Mouse (Mus musculus) testis, adult 2 months (tissue): Measurements from ENCODE around the gene Zkscan4. TPM values are rescaled to one million over a fixed set of nuclear protein-coding genes. Genes with fewer than 3 reads are reported as not detected.
"Not testable (repeated sequence)": the region's sequence is repeated elsewhere in the genome, so short reads cannot be mapped to it uniquely, and the experiment has no call there.

ENCODE experiments used
- H3K27ac ChIP-seq: fragments of 200-500 bp; 2 replicates; pipeline ENCODE4 v1.5.1; 2012; ENCODE audit warnings: low read depth, low read length; ENCODE audit not compliant: control insufficient read depth, insufficient read depth
- H3K27me3 ChIP-seq: fragments of 200-500 bp; 2 replicates; pipeline ENCODE4 v1.6.1; 2012; ENCODE audit warnings: mild to moderate bottlenecking, low read length, moderate library complexity; ENCODE audit not compliant: control insufficient read depth, insufficient read depth
- H3K36me3 ChIP-seq: fragments of 200-500 bp; 2 replicates; pipeline ENCODE4 v1.6.1; 2012; ENCODE audit warnings: mild to moderate bottlenecking, low read length; ENCODE audit not compliant: control insufficient read depth, insufficient read depth
- H3K4me1 ChIP-seq: fragments of 200-500 bp; 2 replicates; pipeline ENCODE4 v1.6.1; 2012; ENCODE audit warnings: low read length; ENCODE audit not compliant: control insufficient read depth, insufficient read depth
- H3K4me3 ChIP-seq: fragments of 200-500 bp; 2 replicates; pipeline ENCODE4 v1.5.1; 2012; ENCODE audit warnings: low read depth, mild to moderate bottlenecking, low read length, moderate library complexity, mixed read lengths; ENCODE audit not compliant: control insufficient read depth
- CTCF ChIP-seq: fragments of 200-500 bp; IDR thresholded peaks from 2 replicates; pipeline ENCODE4 v1.5.1; 2012; ENCODE audit warnings: low read depth, mild to moderate bottlenecking, inconsistent platforms, low read length, moderate library complexity; ENCODE audit not compliant: control insufficient read depth, insufficient read depth, insufficient replicate concordance
- POLR2A ChIP-seq: fragments of 200-500 bp; IDR thresholded peaks from 2 replicates; pipeline ENCODE4 v1.6.1; 2012; ENCODE audit warnings: low read depth, mild to moderate bottlenecking, inconsistent platforms, low read length, moderate library complexity; ENCODE audit not compliant: control insufficient read depth
- polyA plus RNA-seq: library from polyadenylated mRNA; depleted of rRNA; stranded (reverse); fragments of >200 nt; gene quantifications from 2 replicates; pipeline ENCODE4 v1.2.3, GENCODE M21; 2012; rRNA removed

Gene Zkscan4
- 0.18 and 0.23 TPM in 2 replicates for polyA plus RNA-seq

DNA sequence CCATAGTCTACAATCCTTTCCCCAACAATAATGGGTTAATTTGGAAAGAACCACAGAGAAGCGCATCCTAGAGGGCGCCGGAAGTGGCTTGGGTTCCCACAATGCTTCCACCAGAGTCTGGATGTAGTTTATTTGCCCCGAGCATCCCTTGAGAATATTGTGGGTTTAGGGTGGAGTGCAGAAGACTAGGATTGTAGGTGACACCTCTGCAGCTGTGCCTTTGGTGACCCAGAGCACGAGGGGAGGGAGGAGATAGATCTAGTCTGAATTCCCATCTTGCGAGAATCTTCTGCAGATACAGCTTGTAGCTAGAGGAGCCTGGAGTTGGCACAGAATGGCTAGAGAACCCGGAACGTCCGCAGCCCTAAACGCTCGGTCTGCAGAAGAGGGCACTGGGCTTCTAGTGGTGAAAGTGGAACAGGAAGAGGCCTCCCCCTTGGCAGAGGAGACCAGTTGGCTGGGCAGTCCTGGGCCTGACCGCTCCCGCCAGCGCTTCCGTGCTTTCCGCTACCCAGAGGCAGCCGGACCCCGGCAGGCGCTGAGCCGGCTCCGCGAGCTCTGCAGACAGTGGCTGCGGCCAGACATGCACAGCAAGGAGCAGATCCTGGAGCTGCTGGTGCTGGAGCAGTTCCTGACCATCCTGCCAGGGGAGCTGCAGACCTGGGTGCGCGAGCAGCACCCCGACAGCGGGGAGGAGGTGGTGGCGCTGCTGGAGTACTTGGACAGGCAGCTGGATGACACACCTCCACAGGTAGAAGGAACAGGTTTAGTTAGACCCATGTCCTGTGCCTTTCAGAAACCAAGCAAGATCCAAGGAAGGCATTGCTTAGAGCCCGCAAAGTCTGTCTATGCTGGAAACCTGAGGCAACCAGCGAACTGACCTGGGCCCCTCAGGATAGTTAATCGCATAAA lies at the start of gene Zkscan4, which contains the start of gene Gm10065:
Gene Zkscan4 (plus strand): TSS at position 149 of the 912 bp plus-strand sequence.
Gene Gm10065 (minus strand): TSS at position 683 of the 912 bp plus-strand sequence.
- Histone ChIP-seq H3K27ac (peak within 1 kb of the TSS; percentile 75), H3K4me3 (peak within 1 kb of the TSS; percentile 83)
- H3K4me1 ChIP-seq, H3K36me3 ChIP-seq, H3K27me3 ChIP-seq: not testable (repeated sequence)

DNA sequence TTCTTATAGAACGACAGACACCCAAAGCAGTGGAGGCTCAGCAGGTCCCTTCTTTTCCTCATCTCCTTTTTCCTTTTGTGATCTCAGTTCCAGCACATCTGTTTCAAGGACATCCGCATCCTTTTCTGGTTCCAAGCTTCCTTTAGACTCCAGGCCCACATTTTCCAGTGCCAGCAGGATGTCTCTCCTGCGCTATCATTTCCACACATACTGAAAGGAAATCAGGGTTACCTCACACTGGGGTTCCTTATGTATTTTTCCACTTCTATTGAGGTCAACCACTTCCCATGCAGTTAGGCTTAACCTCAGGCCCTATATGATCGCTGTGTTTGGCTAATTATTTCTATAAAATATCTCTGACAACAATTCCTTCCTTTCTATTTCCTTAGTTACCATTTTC lies 43.2 kb upstream of the Zkscan4 start:
- Histone ChIP-seq H3K4me1 (no peaks in the 10 kb centered on the region), H3K27me3 (no peaks in the 10 kb centered on the region), H3K36me3 (no peaks in the 10 kb centered on the region), H3K27ac (no peak overlapping the region), H3K4me3 (no peak overlapping the region)
- TF ChIP-seq POLR2A (no peak), CTCF (no peak)

DNA sequence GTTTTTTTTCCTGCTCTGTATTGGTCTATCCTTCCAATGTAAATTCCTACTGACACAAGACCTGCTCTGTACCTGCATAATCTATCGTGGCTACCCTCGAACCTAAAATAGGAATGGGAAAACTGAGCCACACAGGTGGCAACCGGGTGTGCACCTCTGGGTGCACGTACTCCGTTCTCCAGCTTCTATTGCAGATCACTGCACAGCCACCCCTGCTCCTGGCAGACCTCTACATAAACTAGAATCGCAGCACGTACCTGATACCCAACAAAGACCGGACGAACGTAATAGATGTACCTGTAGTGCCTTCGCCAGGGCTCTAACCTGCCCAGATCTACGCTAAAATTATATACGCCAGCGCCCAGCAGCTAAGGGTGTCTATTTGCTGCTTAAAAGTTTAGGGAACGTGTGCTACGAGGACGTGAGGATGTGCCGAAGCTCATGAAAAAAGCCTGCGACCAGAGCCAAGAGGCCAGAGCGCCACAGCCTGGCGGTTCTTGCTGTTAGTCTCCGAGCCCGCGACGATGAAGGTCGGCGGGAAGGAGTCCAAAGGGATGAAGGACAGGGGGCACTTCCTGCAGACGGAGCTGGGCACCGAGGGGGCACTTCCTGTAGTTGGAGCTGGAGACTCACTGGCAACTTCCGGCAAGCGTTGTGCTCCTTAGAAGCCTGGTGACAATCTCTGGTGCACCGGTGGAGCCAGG lies 38.1 kb upstream of the Zkscan4 start, which contains the start of gene Pgbd1:
Gene Pgbd1 (minus strand): TSS at position 556 of the 704 bp plus-strand sequence.
- Histone ChIP-seq H3K4me3 (peak within 1 kb of the TSS; percentile 99), H3K27ac (peak within 1 kb of the TSS; percentile 90), H3K27me3 (no peaks in the 10 kb centered on the region), H3K36me3 (peaks cover 7% of the 10 kb centered on the region), H3K4me1 (no peaks in the 10 kb centered on the region)
- TF ChIP-seq CTCF = no peak
- TF ChIP-seq POLR2A = peak; percentile 47; the same call in 1 of the 2 replicates

DNA sequence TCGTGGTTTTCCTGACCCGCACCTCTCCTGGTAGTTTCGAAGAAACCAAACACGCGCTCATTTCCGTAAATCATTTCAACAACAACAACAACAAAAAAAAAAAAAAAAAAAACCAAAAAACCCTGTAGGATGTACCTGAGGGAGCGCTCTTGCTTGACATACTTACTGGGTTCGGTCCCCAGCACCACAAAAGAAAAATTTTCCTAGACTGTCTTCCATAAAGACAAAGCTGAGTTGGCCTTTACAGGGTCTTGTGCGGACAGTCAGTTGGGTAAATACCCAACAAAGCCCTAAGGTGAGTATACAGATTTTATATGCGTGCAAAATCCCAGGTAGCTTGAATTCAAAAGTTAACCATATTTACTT lies 37.5 kb upstream of the Zkscan4 start:
- H3K27ac ChIP-seq = peak overlapping the region; percentile 90

DNA sequence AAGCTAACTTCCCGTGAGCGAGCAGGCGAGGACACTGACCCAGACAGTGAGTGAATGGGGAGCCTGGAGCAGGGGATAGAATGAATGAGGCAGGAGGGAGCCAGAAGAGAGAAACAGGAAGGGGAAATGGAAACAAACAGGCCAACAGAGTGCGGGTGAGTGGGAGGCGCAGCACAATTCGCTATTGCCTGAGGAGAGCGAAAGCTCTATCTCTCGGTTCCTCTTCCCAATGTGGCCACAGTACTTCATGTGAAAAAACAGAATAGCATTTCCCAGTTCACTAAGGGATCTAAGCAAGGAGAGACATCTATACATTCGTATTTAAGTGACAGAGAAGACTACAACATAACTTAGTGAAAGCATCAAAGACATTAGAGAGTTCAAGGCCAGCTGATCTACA lies 31.9 kb upstream of the Zkscan4 start:
- peaks cover 7% of the 10 kb centered on the region for H3K36me3 ChIP-seq
- H3K27me3 ChIP-seq = no peaks in the 10 kb centered on the region
- no peaks in the 10 kb centered on the region for H3K4me1 ChIP-seq
- H3K4me3 ChIP-seq = no peak overlapping the region
- TF ChIP-seq POLR2A (no peak), CTCF (no peak)
- H3K27ac ChIP-seq = no peak overlapping the region

More for the DNA sequence above, 37.5 kb upstream of the Zkscan4 start:
- Histone ChIP-seq H3K4me1 (no peaks in the 10 kb centered on the region), H3K36me3 (peaks cover 7% of the 10 kb centered on the region), H3K4me3 (peak overlapping the region; percentile 99), H3K27me3 (no peaks in the 10 kb centered on the region)
- no peak for TF ChIP-seq POLR2A
- no peak for TF ChIP-seq CTCF

DNA sequence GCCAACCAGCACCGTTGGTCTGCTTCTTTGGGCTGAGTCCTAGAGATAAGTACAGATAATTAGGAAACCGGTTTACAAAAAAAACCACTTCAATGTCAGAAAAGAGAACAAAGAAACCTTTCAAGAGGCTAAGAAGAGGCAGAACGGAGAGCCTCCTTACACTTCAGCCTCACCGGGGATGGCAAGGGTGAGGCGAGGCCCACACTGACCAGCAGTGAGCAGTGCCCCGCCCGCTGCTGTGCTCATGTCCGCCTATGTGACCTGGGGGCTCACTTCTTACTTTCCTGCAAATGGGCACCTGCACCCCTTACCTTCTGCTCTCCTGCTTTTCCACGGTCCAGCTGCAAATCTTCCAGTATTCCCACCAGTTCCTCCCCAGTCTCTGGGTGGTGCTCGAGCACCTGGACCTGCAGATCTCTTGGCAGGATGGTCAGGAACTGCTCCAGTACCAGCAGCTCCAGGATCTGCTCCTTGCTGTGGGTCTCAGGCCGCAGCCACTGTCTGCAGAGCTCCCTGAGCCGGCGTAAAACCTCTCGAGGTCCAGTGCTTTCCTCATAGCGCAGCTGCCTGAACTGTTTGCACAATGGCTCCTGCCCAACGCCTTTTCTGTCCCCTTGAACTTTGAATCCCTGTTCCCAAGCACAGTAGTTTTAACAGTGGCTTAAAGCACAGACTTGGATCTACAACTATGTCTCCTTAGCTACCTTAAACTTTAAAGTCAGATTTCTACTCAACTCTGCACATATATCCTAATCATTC lies 30.7 kb upstream of the Zkscan4 start:
- Histone ChIP-seq H3K4me1 (no peaks in the 10 kb centered on the region), H3K36me3 (peaks cover 7% of the 10 kb centered on the region), H3K27me3 (no peaks in the 10 kb centered on the region), H3K4me3 (no peak overlapping the region), H3K27ac (no peak overlapping the region)
- TF ChIP-seq POLR2A = no peak
- no peak for TF ChIP-seq CTCF

DNA sequence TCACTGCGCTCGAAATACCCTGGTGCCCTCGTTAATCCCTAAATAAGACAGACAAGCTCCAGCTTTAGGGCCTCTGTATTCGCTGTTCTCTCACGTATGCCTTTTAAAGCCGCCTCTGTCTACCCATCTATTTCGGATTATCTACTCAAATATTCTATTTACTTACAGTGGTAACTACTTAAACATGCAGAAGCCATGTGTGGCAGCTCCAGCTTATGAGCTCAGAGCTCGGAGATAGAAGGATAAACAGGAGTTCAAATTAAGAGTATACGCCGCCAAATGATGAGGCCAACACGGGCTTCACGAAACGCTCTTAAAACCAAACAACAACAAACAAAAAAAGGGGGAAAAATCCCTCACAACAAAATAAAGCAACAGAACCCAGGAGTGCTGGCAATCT lies 25.7 kb upstream of the Zkscan4 start:
- TF ChIP-seq POLR2A (no peak), CTCF (no peak)
- Histone ChIP-seq H3K27ac (peak overlapping the region; percentile 92), H3K4me3 (peak overlapping the region; percentile 99), H3K27me3 (no peaks in the 10 kb centered on the region), H3K36me3 (no peaks in the 10 kb centered on the region), H3K4me1 (peaks cover 2% of the 10 kb centered on the region)
